In genomic region chr9:98994103-98994502, GRCm38 (mm10) we compare ENCODE assay signal across 28 mouse cellular contexts. TPM values are rescaled to one million over a fixed set of nuclear protein-coding genes. Genes with fewer than 3 reads are reported as not detected.
"Had no signal": no experiment of that assay in that cellular context is flagged by ENCODE, and none has a peak within 500 bp of the region (broad histone marks: within the 10 kb centered on the region; RNA-seq: fewer than 3 reads in every experiment).

No protein-coding gene starts in this region.

- ATAC-seq: liver, embryonic 12.5 days; midbrain, embryonic 15.5 days had no signal

- H3K27me3 ChIP-seq: kidney, embryonic 15.5 days; limb, embryonic 13.5 days; liver, embryonic 12.5 days; liver, embryonic 15.5 days; lung, embryonic 15.5 days; megakaryocyte, embryonic 14.5 days; midbrain, embryonic 15.5 days; neural tube, embryonic 13.5 days had no signal

- H3K4me2 ChIP-seq: kidney, embryonic 15.5 days; limb, embryonic 13.5 days; liver, embryonic 12.5 days; liver, embryonic 15.5 days; lung, embryonic 15.5 days; midbrain, embryonic 15.5 days; neural tube, embryonic 13.5 days had no signal

- H3K4me3 ChIP-seq: kidney, embryonic 15.5 days; limb, embryonic 10.5 days; limb, embryonic 13.5 days; liver, embryonic 12.5 days; liver, embryonic 15.5 days; lung, embryonic 15.5 days; megakaryocyte, embryonic 14.5 days; midbrain, embryonic 10.5 days; midbrain, embryonic 15.5 days; neural tube, embryonic 13.5 days had no signal

- H3K36me3 ChIP-seq: liver, embryonic 15.5 days had no signal

- H3K9ac ChIP-seq: kidney, embryonic 15.5 days; limb, embryonic 13.5 days; liver, embryonic 12.5 days; liver, embryonic 15.5 days; lung, embryonic 15.5 days; midbrain, embryonic 15.5 days; neural tube, embryonic 13.5 days had no signal

- H3K27ac ChIP-seq: kidney, embryonic 15.5 days; limb, embryonic 10.5 days; limb, embryonic 13.5 days; liver, embryonic 12.5 days; liver, embryonic 15.5 days; lung, embryonic 15.5 days; midbrain, embryonic 10.5 days; midbrain, embryonic 15.5 days; neural tube, embryonic 13.5 days had no signal

- H3K9me3 ChIP-seq: kidney, embryonic 15.5 days; limb, embryonic 10.5 days; limb, embryonic 13.5 days; liver, embryonic 12.5 days; liver, embryonic 15.5 days; lung, embryonic 15.5 days; megakaryocyte, embryonic 14.5 days; midbrain, embryonic 10.5 days; midbrain, embryonic 15.5 days; neural tube, embryonic 13.5 days had no signal

- DNase-seq: kidney, adult 11 months; kidney, adult 8-10 months; kidney, postnatal 10 days; kidney, postnatal 36 days; liver; lung, adult 18-20 months; lung, postnatal 10 days; lung, postnatal 36 days; right cerebral cortex, adult 18-20 months; right cerebral cortex, postnatal 14 days; right cerebral cortex, postnatal 4 days; thymus, adult 18-20 months; thymus, postnatal 4 days had no signal

- H3K4me1 ChIP-seq: kidney, embryonic 15.5 days; limb, embryonic 10.5 days; liver, embryonic 12.5 days; liver, embryonic 15.5 days; lung, embryonic 15.5 days; midbrain, embryonic 10.5 days; midbrain, embryonic 15.5 days; neural tube, embryonic 13.5 days had no signal

RNA-seq across cellular contexts. Expression of gene Foxl2, which starts 39.0 kb away (rescaled TPM):
- polyA plus RNA-seq: intestine, embryonic 14.5 days; kidney, embryonic 15.5 days; limb, embryonic 10.5 days; limb, embryonic 13.5 days; liver, embryonic 12.5 days; liver, embryonic 15.5 days; lung, embryonic 15.5 days; stomach, embryonic 16.5 days; testis, adult 2 months had no signal

RNA-seq across cellular contexts. Expression of gene Gm1123, which starts 41.4 kb away (rescaled TPM):
- total RNA-seq: left cerebral cortex, adult 18-20 months; left cerebral cortex, postnatal 25 days had no signal
- polyA plus RNA-seq: limb, embryonic 10.5 days; limb, embryonic 13.5 days; liver, embryonic 12.5 days; lung, embryonic 15.5 days; midbrain, embryonic 10.5 days; testis, adult 2 months had no signal
